Mouse (Mus musculus): ENCODE data around the gene Gm20481. TPM values are rescaled to one million over a fixed set of nuclear protein-coding genes. Genes with fewer than 3 reads are reported as not detected.

Gm20481 gene
- polyA plus RNA-seq, 1 experiment: not detected

DNA sequence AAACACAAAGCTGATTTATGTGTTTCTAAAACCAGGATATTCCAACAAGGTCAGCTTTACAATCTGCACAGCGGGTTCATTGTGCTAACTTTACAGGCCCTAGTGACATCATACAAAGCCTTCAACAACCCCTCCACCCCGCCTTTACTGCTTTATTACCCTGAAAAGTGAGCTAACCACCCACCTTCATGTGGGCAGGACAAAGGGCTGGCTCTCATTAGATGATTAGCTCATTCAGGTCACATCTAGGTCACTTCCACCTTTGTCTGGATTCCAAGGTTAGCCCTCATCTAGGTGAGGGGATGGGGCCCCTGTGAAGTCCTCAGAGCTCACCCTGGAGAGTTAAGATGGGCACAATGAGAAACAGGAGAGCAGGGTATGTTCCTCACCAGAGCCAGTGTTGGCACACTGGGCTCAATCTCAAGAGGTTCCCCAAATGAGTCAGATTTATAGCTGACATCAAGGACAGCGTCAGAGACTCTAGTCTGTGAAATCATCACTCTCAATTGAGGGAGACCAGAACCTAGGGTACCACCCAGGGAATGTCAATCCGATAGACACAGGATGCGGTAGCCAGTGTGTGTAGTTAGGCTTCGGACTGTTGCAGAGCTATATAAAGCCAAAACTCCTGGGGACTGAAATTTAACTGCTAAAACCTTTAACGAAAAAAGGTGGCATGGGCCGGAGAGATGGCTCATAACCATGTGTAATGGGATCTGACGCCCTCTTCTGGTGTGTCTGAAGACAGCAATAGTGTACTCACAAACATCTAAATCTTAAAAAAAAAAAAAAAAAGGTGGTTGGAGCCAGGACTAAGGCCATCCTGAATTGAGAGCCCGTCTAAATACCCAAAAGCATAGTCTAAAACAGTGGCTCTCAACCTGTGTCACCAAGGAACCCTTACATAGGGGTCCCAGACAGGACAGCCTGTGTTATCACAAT lies 18.9 kb upstream of the Gm20481 start:
- no peaks in the 10 kb centered on the region for H3K9me3 ChIP-seq (replicated peaks; ENCODE audit: control insufficient read depth, insufficient read depth, low read length, poor library complexity, severe bottlenecking)
- no peaks in the 10 kb centered on the region for H3K4me1 ChIP-seq (ENCODE audit: control insufficient read depth, insufficient read depth, low read length)

DNA sequence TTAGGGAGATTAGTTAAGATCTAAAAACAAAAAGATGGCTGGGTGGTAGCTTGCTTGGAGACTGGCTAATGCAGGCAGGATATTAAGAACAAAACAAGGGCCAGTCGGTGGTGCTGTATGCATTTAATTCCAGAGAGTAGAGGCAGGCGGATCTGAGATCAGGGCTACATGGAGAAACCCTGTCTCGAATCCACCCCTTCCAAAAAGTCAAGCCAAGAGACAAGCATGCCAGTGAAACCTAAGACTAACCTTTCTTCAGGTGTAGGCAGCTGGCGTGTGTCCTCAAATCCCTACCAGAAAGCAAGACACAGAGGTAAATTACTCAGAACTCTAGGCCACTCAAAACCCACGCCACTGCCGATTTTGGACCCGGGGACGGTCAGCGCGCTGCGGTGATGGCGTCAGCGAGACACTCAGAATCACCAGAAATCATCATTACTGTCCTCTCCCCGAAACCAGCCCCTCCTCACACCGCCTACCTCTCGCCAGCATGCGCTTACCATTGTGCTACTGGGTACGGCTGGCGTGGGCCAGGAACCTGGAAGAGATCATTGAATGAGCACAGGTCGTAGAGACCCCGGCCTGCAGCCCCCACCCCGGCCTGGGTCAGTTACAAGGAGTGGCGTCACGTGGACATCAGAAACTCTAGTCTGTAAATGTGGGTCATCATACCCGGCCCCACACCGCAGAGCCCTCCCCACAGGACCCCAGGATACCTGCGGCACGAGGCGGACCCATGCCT lies 17.9 kb upstream of the Gm20481 start:
- Histone ChIP-seq H3K27ac (ENCODE audit: insufficient read depth, low read length) (peak overlapping the region; percentile 97), H3K36me3 (ENCODE audit: control insufficient read depth, insufficient read depth, low read length, poor library complexity, severe bottlenecking) (peaks cover 26% of the 10 kb centered on the region), H3K27me3 (ENCODE audit: control insufficient read depth, insufficient read depth, low read length, poor library complexity, severe bottlenecking) (no peaks in the 10 kb centered on the region), H3K9ac (ENCODE audit: low read depth, poor library complexity, severe bottlenecking) (peak overlapping the region; percentile 99), H3K4me3 (ENCODE audit: low read depth, low read length) (peak overlapping the region; percentile 96), H3K4me1 (ENCODE audit: control insufficient read depth, insufficient read depth, low read length) (no peaks in the 10 kb centered on the region), H3K9me3 (replicated peaks; ENCODE audit: control insufficient read depth, insufficient read depth, low read length, poor library complexity, severe bottlenecking) (no peaks in the 10 kb centered on the region)
- TF ChIP-seq EP300 (IDR thresholded peaks at IDR 0.05; ENCODE audit: insufficient read depth, low read depth, low read length): no peak
- TF ChIP-seq POLR2A (IDR thresholded peaks at IDR 0.05; ENCODE audit: insufficient read depth, low read length): no peak
- no peak for TF ChIP-seq CTCF (IDR thresholded peaks at IDR 0.05; ENCODE audit: low read depth, low read length)

More for the DNA sequence above, 18.9 kb upstream of the Gm20481 start:
- no peaks in the 10 kb centered on the region for H3K27me3 ChIP-seq (ENCODE audit: control insufficient read depth, insufficient read depth, low read length, poor library complexity, severe bottlenecking)
- H3K36me3 ChIP-seq (ENCODE audit: control insufficient read depth, insufficient read depth, low read length, poor library complexity, severe bottlenecking): peaks cover 26% of the 10 kb centered on the region
- peak overlapping the region; percentile 96 for H3K4me3 ChIP-seq (ENCODE audit: low read depth, low read length)
- H3K9ac ChIP-seq (ENCODE audit: low read depth, poor library complexity, severe bottlenecking): peak overlapping the region; percentile 99
- peak overlapping the region; percentile 97 for H3K27ac ChIP-seq (ENCODE audit: insufficient read depth, low read length)
- TF ChIP-seq CTCF (IDR thresholded peaks at IDR 0.05; ENCODE audit: low read depth, low read length) (no peak), POLR2A (IDR thresholded peaks at IDR 0.05; ENCODE audit: insufficient read depth, low read length) (no peak), EP300 (IDR thresholded peaks at IDR 0.05; ENCODE audit: insufficient read depth, low read depth, low read length) (no peak)

DNA sequence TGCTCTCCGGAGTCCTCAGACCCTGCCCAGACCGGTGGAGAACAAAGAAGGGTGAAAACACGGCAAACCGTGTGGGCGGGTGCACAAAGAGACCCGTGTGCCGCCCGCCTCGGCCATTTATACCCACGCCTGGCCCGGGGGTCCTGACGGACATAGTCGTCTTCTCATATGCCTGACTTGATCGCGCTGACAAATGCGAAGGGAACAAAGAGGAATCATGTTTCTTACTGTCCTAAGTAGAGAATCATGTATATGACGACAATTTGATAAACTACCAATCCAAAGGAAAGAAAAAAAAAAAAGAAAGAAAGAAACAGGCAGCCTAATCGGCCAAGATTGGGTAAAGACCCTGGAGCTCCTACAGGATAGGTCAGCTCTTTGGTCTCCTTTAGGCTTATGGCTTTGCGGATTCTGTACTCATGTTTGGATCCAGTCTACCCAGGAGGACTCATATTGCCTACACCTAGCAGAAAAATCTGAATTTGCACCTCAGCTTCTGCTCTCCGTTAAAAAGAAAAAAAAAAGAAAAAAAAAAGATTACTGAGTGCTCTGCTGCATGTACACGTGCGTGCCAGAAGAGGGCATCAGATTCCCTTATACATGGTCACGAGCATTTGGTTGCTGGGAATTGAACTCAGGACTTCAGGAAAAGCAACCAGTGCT lies 17.2 kb upstream of the Gm20481 start:
- TF ChIP-seq POLR2A (IDR thresholded peaks at IDR 0.05; ENCODE audit: insufficient read depth, low read length) (peak; percentile 97), EP300 (IDR thresholded peaks at IDR 0.05; ENCODE audit: insufficient read depth, low read depth, low read length) (no peak), CTCF (IDR thresholded peaks at IDR 0.05; ENCODE audit: low read depth, low read length) (no peak)
- Histone ChIP-seq H3K9ac (ENCODE audit: low read depth, poor library complexity, severe bottlenecking) (peak overlapping the region; percentile 99), H3K4me1 (ENCODE audit: control insufficient read depth, insufficient read depth, low read length) (no peaks in the 10 kb centered on the region), H3K27me3 (ENCODE audit: control insufficient read depth, insufficient read depth, low read length, poor library complexity, severe bottlenecking) (no peaks in the 10 kb centered on the region), H3K9me3 (replicated peaks; ENCODE audit: control insufficient read depth, insufficient read depth, low read length, poor library complexity, severe bottlenecking) (no peaks in the 10 kb centered on the region), H3K36me3 (ENCODE audit: control insufficient read depth, insufficient read depth, low read length, poor library complexity, severe bottlenecking) (peaks cover 26% of the 10 kb centered on the region), H3K27ac (ENCODE audit: insufficient read depth, low read length) (peak overlapping the region; percentile 97), H3K4me3 (ENCODE audit: low read depth, low read length) (peak overlapping the region; percentile 96)

DNA sequence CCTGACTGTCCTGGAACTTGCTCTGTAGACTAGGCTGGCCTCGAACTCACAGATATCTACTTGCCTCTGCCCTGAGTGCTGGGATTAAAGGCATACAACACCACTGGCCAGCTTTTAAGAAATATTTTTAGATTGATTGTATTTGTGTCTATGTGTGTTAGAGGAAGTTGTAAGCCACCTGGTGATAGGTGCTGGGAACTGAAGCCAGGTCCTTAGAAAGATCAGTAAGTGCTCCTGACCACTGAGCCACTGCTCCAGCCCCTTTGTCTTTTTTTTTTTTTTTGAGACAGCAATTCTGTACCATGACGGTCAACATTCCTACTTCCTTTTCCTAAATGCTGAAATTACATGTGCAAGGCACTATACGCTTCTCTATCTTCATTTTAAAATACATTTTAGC lies 16.5 kb upstream of the Gm20481 start:
- Histone ChIP-seq H3K27me3 (ENCODE audit: control insufficient read depth, insufficient read depth, low read length, poor library complexity, severe bottlenecking) (no peaks in the 10 kb centered on the region), H3K9ac (ENCODE audit: low read depth, poor library complexity, severe bottlenecking) (peak overlapping the region; percentile 99), H3K4me1 (ENCODE audit: control insufficient read depth, insufficient read depth, low read length) (no peaks in the 10 kb centered on the region), H3K4me3 (ENCODE audit: low read depth, low read length) (peak overlapping the region; percentile 30), H3K9me3 (replicated peaks; ENCODE audit: control insufficient read depth, insufficient read depth, low read length, poor library complexity, severe bottlenecking) (no peaks in the 10 kb centered on the region), H3K27ac (ENCODE audit: insufficient read depth, low read length) (peak overlapping the region; percentile 76), H3K36me3 (ENCODE audit: control insufficient read depth, insufficient read depth, low read length, poor library complexity, severe bottlenecking) (peaks cover 26% of the 10 kb centered on the region)
- TF ChIP-seq CTCF (IDR thresholded peaks at IDR 0.05; ENCODE audit: low read depth, low read length) (no peak), EP300 (IDR thresholded peaks at IDR 0.05; ENCODE audit: insufficient read depth, low read depth, low read length) (no peak), POLR2A (IDR thresholded peaks at IDR 0.05; ENCODE audit: insufficient read depth, low read length) (no peak)

DNA sequence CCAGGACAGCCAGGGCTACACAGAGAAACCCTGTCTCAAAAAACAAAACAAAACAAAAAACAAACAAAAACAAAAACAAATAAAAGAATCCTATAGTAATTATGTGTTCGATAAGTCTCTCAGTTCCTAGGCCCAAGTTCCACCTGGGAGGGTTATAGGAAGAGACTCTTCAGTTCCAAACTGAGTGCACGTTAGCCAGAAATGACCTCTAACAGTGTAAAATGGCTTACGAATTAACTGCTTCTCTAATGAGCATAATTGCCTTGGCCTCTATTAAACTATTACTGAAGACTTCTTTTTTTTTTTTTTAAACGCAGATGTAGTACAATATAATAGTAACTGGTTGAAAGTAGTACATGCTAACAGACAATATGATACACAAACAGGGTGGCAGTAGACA lies 15.8 kb upstream of the Gm20481 start:
- Histone ChIP-seq H3K9me3 (replicated peaks; ENCODE audit: control insufficient read depth, insufficient read depth, low read length, poor library complexity, severe bottlenecking) (no peaks in the 10 kb centered on the region), H3K4me1 (ENCODE audit: control insufficient read depth, insufficient read depth, low read length) (no peaks in the 10 kb centered on the region), H3K27me3 (ENCODE audit: control insufficient read depth, insufficient read depth, low read length, poor library complexity, severe bottlenecking) (no peaks in the 10 kb centered on the region), H3K36me3 (ENCODE audit: control insufficient read depth, insufficient read depth, low read length, poor library complexity, severe bottlenecking) (peaks cover 26% of the 10 kb centered on the region), H3K4me3 (ENCODE audit: low read depth, low read length) (no peak overlapping the region), H3K27ac (ENCODE audit: insufficient read depth, low read length) (no peak overlapping the region), H3K9ac (ENCODE audit: low read depth, poor library complexity, severe bottlenecking) (no peak overlapping the region)
- no peak for TF ChIP-seq EP300 (IDR thresholded peaks at IDR 0.05; ENCODE audit: insufficient read depth, low read depth, low read length)
- no peak for TF ChIP-seq CTCF (IDR thresholded peaks at IDR 0.05; ENCODE audit: low read depth, low read length)
- no peak for TF ChIP-seq POLR2A (IDR thresholded peaks at IDR 0.05; ENCODE audit: insufficient read depth, low read length)

All from ES-Bruce4 (cell line).